Mouse (Mus musculus): Measurements from ENCODE around the gene Bag5.

- TF ChIP-seq GATA1 (IDR thresholded peaks at IDR 0.05; ENCODE audit: low read length) (no peak), TAL1 (IDR thresholded peaks at IDR 0.05; ENCODE audit: low read length) (no peak)
Measured at GRCm38 (mm10) chr12:111745274-111745673, 32.2 kb upstream of the Bag5 start.
